Mouse (Mus musculus) adrenal gland, postnatal 36 days (tissue): Measurements from ENCODE around the gene Thada. TPM values are rescaled to one million over a fixed set of nuclear protein-coding genes. Genes with fewer than 3 reads are reported as not detected.

Experiments used
- DNase-seq, 2 experiments: peaks; one replicate each; pipeline ENCODE4 v3.0.0; 2021; ENCODE audit warnings: mixed read lengths in 1 of 2
- total RNA-seq, 2 experiments: library from RNA; stranded (reverse); gene quantifications; 2 replicates each; pipeline ENCODE4 v1.2.3; 2021

The Thada gene
- total RNA-seq, 2 experiments from 2014 or later = 15.6 to 20.3 TPM

DNA sequence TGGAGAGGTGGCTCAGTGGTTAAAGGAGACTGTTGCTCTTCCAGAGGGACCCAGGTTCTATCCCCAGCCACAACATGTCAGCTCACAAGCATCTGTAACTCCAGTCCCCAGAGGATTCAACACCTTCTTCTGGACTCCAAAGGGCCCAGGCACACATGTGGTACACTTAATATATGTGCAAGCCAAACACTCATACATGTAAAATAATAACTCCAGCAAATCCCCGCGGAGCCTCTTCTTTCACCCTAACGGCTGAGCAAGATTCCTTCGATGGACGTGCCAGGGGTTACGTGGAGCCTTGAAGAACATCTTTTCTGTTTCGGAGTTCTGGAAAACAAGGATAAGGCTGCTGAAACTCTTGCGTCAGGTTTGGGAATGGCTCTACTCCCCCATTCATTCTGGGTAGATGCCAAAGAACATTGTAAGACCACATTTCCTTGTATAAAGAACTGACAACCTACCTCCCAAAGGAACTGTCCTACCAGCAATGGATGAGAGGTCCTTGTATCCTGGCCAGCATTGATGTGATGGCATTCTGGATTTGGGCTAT lies 303.7 kb downstream of the Thada start:
- DNase-seq = no peak

DNA sequence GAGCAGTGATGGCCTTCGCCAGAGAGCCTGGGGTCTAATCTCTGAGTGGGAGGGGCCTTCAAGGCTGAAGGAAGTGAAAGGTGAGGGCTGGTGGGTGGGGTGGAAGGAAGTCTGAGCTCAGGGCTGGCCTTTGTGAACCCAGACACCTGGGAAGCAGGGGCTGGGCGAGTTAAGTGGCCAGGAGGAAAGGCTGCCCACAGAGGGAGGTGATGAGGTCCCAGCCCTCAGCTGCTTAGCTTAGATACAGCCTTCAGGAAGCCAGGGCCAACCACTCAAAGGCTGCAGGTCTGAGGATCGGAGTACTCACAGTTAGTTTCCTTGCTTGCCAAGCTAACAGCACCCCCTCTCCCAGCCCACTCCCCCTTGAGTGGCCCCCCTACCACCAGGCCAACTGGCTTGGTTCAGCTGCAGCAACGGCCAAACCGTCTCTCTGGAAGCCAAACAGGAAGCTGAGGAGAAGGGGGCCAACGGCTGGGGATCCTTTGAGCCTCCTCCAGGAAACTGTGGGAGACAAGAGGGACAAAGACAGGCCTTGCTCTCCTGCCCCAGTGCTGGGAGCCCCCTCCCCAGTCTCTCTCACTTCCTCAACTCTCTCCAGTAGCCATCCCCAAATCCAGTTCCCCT lies 304.7 kb downstream of the Thada start:
- DNase-seq = no peak

GRCm38 (mm10) chr17:84158891-84159290 lies 307.1 kb downstream of the Thada start:
- DNase-seq = no peak

- DNase-seq = no peak
Measured at GRCm38 (mm10) chr17:84158461-84158795, 307.6 kb downstream of the Thada start.

DNA sequence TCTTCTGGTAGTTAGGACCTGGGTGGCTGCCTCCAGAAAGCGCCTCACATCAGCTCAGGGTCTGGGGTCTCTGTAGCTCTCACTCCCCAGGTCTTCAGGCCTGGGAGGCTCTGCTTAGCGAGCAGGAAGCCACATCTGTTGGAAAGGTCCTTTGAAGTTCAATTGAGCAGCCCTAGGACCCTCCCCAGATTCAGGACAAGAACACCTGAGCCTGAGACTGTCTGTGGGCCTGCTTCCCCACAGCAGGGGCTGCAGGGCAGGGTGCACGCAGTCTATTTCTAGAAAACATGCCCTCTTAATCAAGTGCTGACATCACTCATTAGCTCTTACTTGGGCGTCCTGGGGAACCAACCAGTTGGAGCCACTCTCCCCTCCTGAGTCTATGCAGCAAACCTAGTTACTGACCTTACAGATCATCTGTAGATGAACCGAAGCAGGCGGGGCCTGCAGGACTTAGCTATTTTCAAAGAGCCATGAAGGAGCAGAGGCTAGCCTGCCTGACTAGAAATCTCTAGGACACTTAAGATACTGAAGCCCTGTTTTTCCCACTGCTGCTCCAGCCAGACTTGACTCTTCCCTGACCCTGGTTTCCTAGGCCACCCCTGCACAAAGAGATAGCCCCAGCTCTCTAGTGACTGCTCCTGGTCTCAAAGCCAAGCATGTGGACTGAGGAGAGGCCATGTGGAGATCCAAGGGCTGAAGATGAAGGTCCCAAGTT lies 308.1 kb downstream of the Thada start:
- no peak for DNase-seq

DNA sequence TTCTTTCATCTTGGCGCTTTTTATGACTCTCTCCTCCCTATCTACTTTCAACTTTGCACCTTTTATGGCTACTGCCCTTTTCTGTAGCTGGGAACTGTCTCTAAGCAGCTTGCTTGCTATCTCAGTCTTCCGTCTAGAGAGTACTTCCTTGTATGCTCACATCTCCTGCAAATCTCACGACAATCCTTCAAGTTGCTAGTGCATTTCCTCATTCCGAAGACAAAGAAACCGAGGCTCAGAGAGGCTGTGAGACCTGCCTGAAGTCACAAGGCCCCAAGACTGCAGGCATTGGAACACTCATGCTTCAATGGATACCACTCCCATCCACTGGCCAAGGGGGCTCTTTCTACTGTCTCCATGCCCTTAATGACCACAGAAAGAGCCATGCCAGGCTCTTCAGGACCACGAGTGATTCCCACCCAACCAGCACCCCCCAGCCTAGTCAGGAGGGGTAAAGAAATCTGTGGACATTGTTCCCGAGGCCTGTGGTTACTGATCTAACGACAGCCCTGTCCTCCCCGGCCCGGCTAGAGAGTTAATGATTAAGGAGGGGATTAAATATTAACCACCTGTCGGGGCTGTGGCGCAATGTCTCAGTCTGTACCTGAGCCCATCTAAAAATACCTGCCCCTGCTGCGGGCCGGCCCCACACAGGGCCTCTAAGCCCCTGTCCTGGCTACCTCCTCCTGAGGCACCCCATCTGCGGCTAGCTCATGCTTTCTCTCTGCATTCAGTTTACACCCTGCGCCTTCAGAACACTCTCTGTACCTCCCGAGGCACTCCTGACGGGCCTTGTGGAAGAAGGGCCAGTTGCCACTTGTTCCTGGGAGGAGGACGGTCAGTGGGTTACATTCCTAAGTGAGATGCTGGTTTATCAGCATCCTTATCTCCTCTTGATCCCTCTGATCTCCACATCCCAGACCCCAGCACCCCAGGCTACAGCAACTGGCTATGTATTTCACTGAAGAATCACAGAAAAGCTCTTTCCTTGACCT lies 309.0 kb downstream of the Thada start:
- DNase-seq = no peak

GRCm38 (mm10) chr17:84156227-84156573 lies 309.8 kb downstream of the Thada start:
- DNase-seq = no peak

DNA sequence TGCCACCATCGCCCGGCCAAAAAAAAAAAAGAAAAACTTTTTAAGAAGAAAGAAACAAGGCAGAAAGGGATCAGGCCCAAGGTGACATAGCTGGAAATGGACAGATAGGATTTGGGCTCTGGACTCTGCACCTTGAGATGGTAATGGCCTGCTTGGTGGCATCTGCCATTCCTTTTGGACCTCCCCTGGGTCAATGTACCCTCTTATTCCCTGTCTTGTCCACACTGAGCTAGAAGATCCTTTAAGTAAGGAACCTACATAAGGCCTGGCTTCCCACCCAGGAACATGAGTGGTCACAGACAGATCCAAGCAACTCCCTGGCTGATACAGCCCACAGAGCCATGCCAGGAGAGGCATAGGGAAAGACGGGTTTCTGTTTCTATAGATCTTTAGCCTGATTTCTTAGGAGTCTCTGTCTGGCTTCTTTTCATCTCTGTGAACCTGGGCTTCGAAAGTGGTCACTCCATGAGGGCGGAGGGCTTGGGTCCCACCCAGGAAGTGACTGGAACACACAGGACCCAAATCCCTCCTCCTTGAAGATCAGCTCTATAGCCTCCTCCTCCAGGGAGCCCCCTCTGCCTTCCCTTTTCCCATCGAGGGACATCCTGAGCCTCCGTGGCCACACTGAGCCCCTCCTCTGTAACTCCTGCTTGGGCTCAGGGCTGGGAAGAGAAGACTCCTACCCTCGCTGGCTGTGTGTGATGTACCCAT lies 310.3 kb downstream of the Thada start:
- DNase-seq = no peak

- DNase-seq = no peak
Measured at GRCm38 (mm10) chr17:84155029-84155338, 311.0 kb downstream of the Thada start.

- no peak for DNase-seq
Measured at GRCm38 (mm10) chr17:84154302-84155028, 311.5 kb downstream of the Thada start.

DNA sequence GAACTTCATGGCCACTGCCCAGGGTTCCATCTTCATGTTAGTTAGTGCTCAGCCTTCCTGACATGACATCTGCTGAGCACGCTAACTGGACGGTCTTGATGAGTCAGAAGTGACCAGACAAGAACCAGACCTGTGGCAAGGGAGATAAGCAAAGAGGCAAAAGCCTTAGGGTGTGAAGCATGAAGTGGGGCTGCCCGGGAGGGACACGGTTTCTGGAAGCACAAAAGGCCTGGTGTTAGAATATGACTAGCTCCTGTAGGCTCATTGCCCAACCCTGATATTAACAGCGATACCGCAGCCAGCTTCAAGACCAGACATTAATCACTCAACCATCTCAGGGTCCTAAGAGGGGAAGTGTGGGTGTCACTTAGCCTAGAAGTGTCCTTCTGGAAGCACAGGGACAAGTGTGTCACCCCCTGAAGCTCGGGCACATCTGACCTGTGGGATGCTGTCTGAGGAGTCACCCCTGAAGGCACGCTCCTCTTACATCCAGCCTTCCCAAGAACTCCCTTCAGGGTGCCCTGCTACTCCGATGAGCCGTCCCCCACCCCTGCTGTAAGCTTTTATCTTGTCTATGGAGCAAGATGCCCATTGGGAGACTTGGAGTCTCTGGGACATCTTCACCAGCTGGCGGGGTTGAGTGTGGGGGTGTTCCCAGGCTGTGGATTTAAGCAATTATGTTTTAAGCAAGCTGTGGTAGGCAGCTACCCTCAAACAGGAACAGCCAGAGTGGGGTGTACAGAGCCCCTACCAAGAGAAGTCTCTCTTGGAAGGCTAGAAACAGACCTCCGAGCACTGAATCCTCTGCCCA lies 312.8 kb downstream of the Thada start:
- no peak for DNase-seq

DNA sequence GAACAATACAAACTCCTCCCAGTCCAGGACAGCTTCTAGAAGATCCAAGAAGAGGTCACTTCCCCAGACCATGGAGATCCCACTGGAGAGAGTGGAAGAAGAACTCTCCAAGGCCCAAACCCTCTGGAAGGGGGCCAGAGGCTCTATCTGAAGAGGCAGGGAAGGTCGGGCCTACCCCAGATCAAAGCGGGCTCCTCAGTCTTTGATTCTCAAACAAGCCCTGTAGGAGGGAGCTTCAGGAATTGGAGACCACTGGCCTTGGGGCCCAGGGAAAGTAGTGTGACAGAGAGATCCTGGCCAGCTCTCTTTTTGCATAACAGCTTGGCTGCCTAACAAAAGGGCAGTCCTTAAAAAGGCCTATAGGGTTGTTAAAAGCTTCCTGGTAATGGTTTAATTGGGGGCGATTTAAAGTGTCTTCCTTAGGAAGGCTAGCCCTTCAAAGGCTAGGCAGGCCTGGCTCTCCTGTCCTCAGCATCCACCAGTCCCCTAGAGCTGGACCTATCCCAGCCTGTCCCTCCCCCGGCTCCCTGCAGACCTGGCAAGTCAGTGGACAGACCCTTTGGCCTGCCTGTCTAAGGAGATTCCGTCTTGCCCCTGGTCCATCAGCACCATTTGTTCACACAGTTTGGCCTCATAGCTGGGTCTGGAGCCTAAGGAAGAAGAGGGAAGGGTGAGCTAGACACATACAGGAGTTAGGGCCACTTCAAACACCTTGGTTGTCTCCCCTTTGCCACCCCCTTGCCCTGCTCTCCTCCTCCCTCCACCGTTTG lies 313.6 kb downstream of the Thada start:
- peak; percentile 44 to 59 for DNase-seq

GRCm38 (mm10) chr17:84151306-84151705 lies 314.7 kb downstream of the Thada start:
- no peak for DNase-seq

- DNase-seq = no peak
Measured at GRCm38 (mm10) chr17:84150291-84150690, 315.7 kb downstream of the Thada start.

- no peak for DNase-seq
Measured at GRCm38 (mm10) chr17:84149566-84149965, 316.4 kb downstream of the Thada start.

DNA sequence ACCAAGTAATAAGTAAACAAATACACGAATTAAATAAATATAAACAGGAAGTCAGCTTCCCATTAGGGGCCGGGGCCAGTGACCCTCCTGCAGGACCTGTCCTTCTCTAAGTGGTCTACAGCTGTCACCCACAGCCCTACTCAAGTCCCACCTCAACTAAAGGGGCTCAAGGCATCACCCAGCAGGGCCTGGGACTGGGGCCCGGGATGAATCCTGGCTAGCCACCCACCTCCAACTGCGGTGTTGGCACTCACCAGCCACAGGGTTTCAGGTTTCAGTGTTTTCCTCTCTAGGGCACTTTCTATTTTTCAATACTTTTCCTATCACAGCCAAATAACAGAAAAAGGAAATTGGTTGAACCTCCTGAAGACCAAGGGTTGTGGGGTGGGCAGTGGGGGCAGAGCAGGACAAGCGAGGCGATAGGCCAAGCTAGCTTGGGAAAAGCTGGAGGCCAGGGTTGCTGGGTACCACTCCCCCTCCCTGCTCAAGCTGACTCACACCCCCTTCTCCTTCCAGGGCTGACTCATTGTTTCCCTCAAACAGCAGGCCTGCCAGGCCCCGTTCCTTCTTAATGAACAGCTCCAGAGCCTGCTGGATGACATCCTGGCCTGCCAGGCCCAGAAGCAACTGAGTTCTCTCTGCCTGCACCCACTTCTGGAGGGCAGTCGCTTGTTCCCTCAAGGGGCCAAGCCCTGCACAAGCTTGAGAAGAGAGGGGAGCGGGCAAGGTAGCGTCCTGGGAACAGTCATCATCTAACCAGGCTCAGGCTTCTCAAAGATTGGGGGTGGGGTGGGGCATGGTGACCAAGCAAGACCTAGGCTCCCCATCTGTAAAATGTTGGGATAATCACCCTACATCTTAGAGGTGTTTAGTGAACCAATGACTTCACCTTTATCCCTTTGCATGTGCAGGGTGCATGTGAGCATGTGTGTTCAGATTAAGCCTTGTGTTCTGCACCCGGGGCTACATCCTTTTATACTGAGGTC lies 317.2 kb downstream of the Thada start:
- peak; percentile 90 to 91 for DNase-seq

- no peak for DNase-seq
Measured at GRCm38 (mm10) chr17:84147183-84148108, 318.6 kb downstream of the Thada start.
